Mouse (Mus musculus): ENCODE measurements around the gene Synpo2l. TPM values are rescaled to one million over a fixed set of nuclear protein-coding genes. Genes with fewer than 3 reads are reported as not detected.
A peak's percentile ranks its signal among the peaks of the same experiment; 100 is the strongest.

Gene Synpo2l
- polyA plus RNA-seq, 1 experiment from 2014 or later: 0.07 TPM

GRCm38 (mm10) chr14:20655731-20656130, 12.4 kb downstream of the Synpo2l start:
- H3K4me3 ChIP-seq (replicated peaks; ENCODE audit: low read length): no peak overlapping the region
- H3K4me2 ChIP-seq (replicated peaks): no peak overlapping the region
- no peaks in the 10 kb centered on the region for H3K36me3 ChIP-seq (replicated peaks; ENCODE audit: control insufficient read depth, insufficient read depth)
- no peak for ATAC-seq (ENCODE audit: low FRiP score)
- no peak for DNase-seq (ENCODE audit: low spot score)
- no peaks in the 10 kb centered on the region for H3K9me3 ChIP-seq (ENCODE audit: control insufficient read depth, low read length)
- no peaks in the 10 kb centered on the region for H3K4me1 ChIP-seq (replicated peaks; ENCODE audit: control insufficient read depth, insufficient read depth, low read length)
- no peak overlapping the region for H3K9ac ChIP-seq
- H3K27ac ChIP-seq: no peak overlapping the region
- H3K27me3 ChIP-seq (ENCODE audit: control insufficient read depth, insufficient read depth, low read length): no peaks in the 10 kb centered on the region
- WGBS: 80% methylated on average over 9 of the region's 9 CpGs

GRCm38 (mm10) chr14:20654690-20655421, 13.3 kb downstream of the Synpo2l start:
- no peak overlapping the region for H3K4me3 ChIP-seq (replicated peaks; ENCODE audit: low read length)
- no peak for ATAC-seq (ENCODE audit: low FRiP score)
- H3K36me3 ChIP-seq (replicated peaks; ENCODE audit: control insufficient read depth, insufficient read depth): no peaks in the 10 kb centered on the region
- H3K9ac ChIP-seq: no peak overlapping the region
- DNase-seq (ENCODE audit: low spot score): no peak
- no peak overlapping the region for H3K4me2 ChIP-seq (replicated peaks)
- no peaks in the 10 kb centered on the region for H3K4me1 ChIP-seq (replicated peaks; ENCODE audit: control insufficient read depth, insufficient read depth, low read length)
- no peaks in the 10 kb centered on the region for H3K9me3 ChIP-seq (ENCODE audit: control insufficient read depth, low read length)
- H3K27me3 ChIP-seq (ENCODE audit: control insufficient read depth, insufficient read depth, low read length): no peaks in the 10 kb centered on the region
- 84% methylated on average over 9 of the region's 9 CpGs for WGBS
- H3K27ac ChIP-seq: no peak overlapping the region

GRCm38 (mm10) chr14:20651722-20652256, 16.4 kb downstream of the Synpo2l start:
- Histone ChIP-seq H3K9ac (no peak overlapping the region), H3K4me2 (replicated peaks) (no peak overlapping the region), H3K4me3 (replicated peaks; ENCODE audit: low read length) (no peak overlapping the region), H3K27me3 (ENCODE audit: control insufficient read depth, insufficient read depth, low read length) (no peaks in the 10 kb centered on the region), H3K27ac (no peak overlapping the region), H3K9me3 (ENCODE audit: control insufficient read depth, low read length) (no peaks in the 10 kb centered on the region), H3K36me3 (replicated peaks; ENCODE audit: control insufficient read depth, insufficient read depth) (no peaks in the 10 kb centered on the region), H3K4me1 (replicated peaks; ENCODE audit: control insufficient read depth, insufficient read depth, low read length) (no peaks in the 10 kb centered on the region)
- ATAC-seq (ENCODE audit: low FRiP score) (no peak), DNase-seq (ENCODE audit: low spot score) (no peak)
- 71% methylated on average over 4 of the region's 4 CpGs for WGBS

- Histone ChIP-seq H3K9ac (no peak overlapping the region), H3K27me3 (ENCODE audit: control insufficient read depth, insufficient read depth, low read length) (no peaks in the 10 kb centered on the region), H3K4me2 (replicated peaks) (no peak overlapping the region), H3K36me3 (replicated peaks; ENCODE audit: control insufficient read depth, insufficient read depth) (no peaks in the 10 kb centered on the region), H3K4me3 (replicated peaks; ENCODE audit: low read length) (no peak overlapping the region), H3K9me3 (ENCODE audit: control insufficient read depth, low read length) (no peaks in the 10 kb centered on the region), H3K27ac (no peak overlapping the region), H3K4me1 (replicated peaks; ENCODE audit: control insufficient read depth, insufficient read depth, low read length) (no peaks in the 10 kb centered on the region)
- 80% methylated on average over 2 of the region's 2 CpGs for WGBS
- ATAC-seq (ENCODE audit: low FRiP score) (no peak), DNase-seq (ENCODE audit: low spot score) (no peak)
Observed at GRCm38 (mm10) chr14:20651000-20651399, 17.2 kb downstream of the Synpo2l start.

GRCm38 (mm10) chr14:20646381-20646780, 21.8 kb downstream of the Synpo2l start:
- Histone ChIP-seq H3K4me2 (replicated peaks) (no peak overlapping the region), H3K4me3 (replicated peaks; ENCODE audit: low read length) (no peak overlapping the region), H3K27ac (no peak overlapping the region), H3K27me3 (ENCODE audit: control insufficient read depth, insufficient read depth, low read length) (no peaks in the 10 kb centered on the region), H3K36me3 (replicated peaks; ENCODE audit: control insufficient read depth, insufficient read depth) (no peaks in the 10 kb centered on the region), H3K4me1 (replicated peaks; ENCODE audit: control insufficient read depth, insufficient read depth, low read length) (peaks cover 6% of the 10 kb centered on the region; the same call in 1 of the 2 replicates), H3K9ac (no peak overlapping the region), H3K9me3 (ENCODE audit: control insufficient read depth, low read length) (no peaks in the 10 kb centered on the region)
- no peak for DNase-seq (ENCODE audit: low spot score)
- no peak for ATAC-seq (ENCODE audit: low FRiP score)

GRCm38 (mm10) chr14:20645547-20645946, 22.6 kb downstream of the Synpo2l start:
- 31% methylated on average over 3 of the region's 3 CpGs for WGBS

GRCm38 (mm10) chr14:20641438-20641875, 26.7 kb downstream of the Synpo2l start:
- H3K36me3 ChIP-seq (replicated peaks; ENCODE audit: control insufficient read depth, insufficient read depth): no peaks in the 10 kb centered on the region
- H3K27me3 ChIP-seq (ENCODE audit: control insufficient read depth, insufficient read depth, low read length): no peaks in the 10 kb centered on the region
- H3K27ac ChIP-seq: peak overlapping the region; percentile 97
- no peaks in the 10 kb centered on the region for H3K9me3 ChIP-seq (ENCODE audit: control insufficient read depth, low read length)
- DNase-seq (ENCODE audit: low spot score): no peak
- WGBS: 13% methylated on average over 10 of the region's 10 CpGs
- H3K9ac ChIP-seq: peak overlapping the region; percentile 87
- no peak for ATAC-seq (ENCODE audit: low FRiP score)
- peak overlapping the region; percentile 89 for H3K4me2 ChIP-seq (replicated peaks)
- peaks cover 6% of the 10 kb centered on the region; the same call in 1 of the 2 replicates for H3K4me1 ChIP-seq (replicated peaks; ENCODE audit: control insufficient read depth, insufficient read depth, low read length)
- H3K4me3 ChIP-seq (replicated peaks; ENCODE audit: low read length): peak overlapping the region; percentile 74

More at GRCm38 (mm10) chr14:20645547-20645946, 22.6 kb downstream of the Synpo2l start:
- Histone ChIP-seq H3K4me3 (replicated peaks; ENCODE audit: low read length) (no peak overlapping the region), H3K27me3 (ENCODE audit: control insufficient read depth, insufficient read depth, low read length) (no peaks in the 10 kb centered on the region), H3K27ac (no peak overlapping the region), H3K9me3 (ENCODE audit: control insufficient read depth, low read length) (no peaks in the 10 kb centered on the region), H3K4me1 (replicated peaks; ENCODE audit: control insufficient read depth, insufficient read depth, low read length) (peaks cover 6% of the 10 kb centered on the region; the same call in 1 of the 2 replicates), H3K36me3 (replicated peaks; ENCODE audit: control insufficient read depth, insufficient read depth) (no peaks in the 10 kb centered on the region), H3K4me2 (replicated peaks) (no peak overlapping the region), H3K9ac (no peak overlapping the region)
- DNase-seq (ENCODE audit: low spot score) (no peak), ATAC-seq (ENCODE audit: low FRiP score) (no peak)

GRCm38 (mm10) chr14:20640644-20641437, 27.3 kb downstream of the Synpo2l start, which contains the start of gene Usp54:
Gene Usp54, minus strand, starts transcription at chr14:20641063.
- ATAC-seq (ENCODE audit: low FRiP score) (peak; percentile 96), DNase-seq (ENCODE audit: low spot score) (peak; percentile 99)
- Histone ChIP-seq H3K4me1 (replicated peaks; ENCODE audit: control insufficient read depth, insufficient read depth, low read length) (peaks cover 6% of the 10 kb centered on the region; the same call in 1 of the 2 replicates), H3K9ac (peak within 1 kb of the TSS; percentile 87), H3K27me3 (ENCODE audit: control insufficient read depth, insufficient read depth, low read length) (no peaks in the 10 kb centered on the region), H3K36me3 (replicated peaks; ENCODE audit: control insufficient read depth, insufficient read depth) (no peaks in the 10 kb centered on the region), H3K9me3 (ENCODE audit: control insufficient read depth, low read length) (no peaks in the 10 kb centered on the region), H3K4me2 (replicated peaks) (peak within 1 kb of the TSS; percentile 89), H3K27ac (peak within 1 kb of the TSS; percentile 97), H3K4me3 (replicated peaks; ENCODE audit: low read length) (peak within 1 kb of the TSS; percentile 74)
- under 1% methylated on average over 73 of the region's 73 CpGs for WGBS
